Mouse (Mus musculus) lung, embryonic 14.5 days (tissue): ENCODE measurements around the gene Kalrn. TPM values are rescaled to one million over a fixed set of nuclear protein-coding genes. Genes with fewer than 3 reads are reported as not detected.
A peak's percentile ranks its signal among the peaks of the same experiment; 100 is the strongest.

Experiments used
- ATAC-seq: fragments of 200-750 bp; cut with Nextera tagmentation; 2 replicates; pipeline ENCODE4 v1.8.0; 2017; ENCODE audit warnings: mild to moderate bottlenecking, moderate TSS enrichment, moderate library complexity; ENCODE audit not compliant: insufficient read depth
- DNase-seq: peaks from one replicate; pipeline ENCODE4 v3.0.0-alpha.2; 2015
- H3K27ac ChIP-seq: fragments of 300-500 bp; sonication (generic); 2 replicates; pipeline ENCODE4 v1.5.1; 2014; ENCODE audit warnings: low read depth, mild to moderate bottlenecking, moderate library complexity
- H3K27me3 ChIP-seq: fragments of 300-500 bp; sonication (generic); 2 replicates; pipeline ENCODE4 v1.6.1; 2014; ENCODE audit warnings: low read length, control low read depth; ENCODE audit not compliant: insufficient read depth
- H3K36me3 ChIP-seq: fragments of 300-500 bp; sonication (generic); 2 replicates; pipeline ENCODE4 v1.6.1; 2014; ENCODE audit warnings: control low read depth; ENCODE audit not compliant: insufficient read depth
- H3K4me1 ChIP-seq: fragments of 300-500 bp; sonication (generic); 2 replicates; pipeline ENCODE4 v1.6.1; 2014; ENCODE audit warnings: antibody characterized with exemption, control low read depth; ENCODE audit not compliant: insufficient read depth
- H3K4me2 ChIP-seq: fragments of 300-500 bp; sonication (generic); 2 replicates; pipeline ENCODE4 v1.6.1; 2014; ENCODE audit warnings: mild to moderate bottlenecking
- H3K4me3 ChIP-seq: fragments of 300-500 bp; sonication (generic); 2 replicates; pipeline ENCODE4 v1.5.1; 2014; ENCODE audit warnings: low read depth, low read length
- H3K9ac ChIP-seq: fragments of 300-500 bp; sonication (generic); 2 replicates; pipeline ENCODE4 v1.6.1; 2014
- H3K9me3 ChIP-seq: fragments of 300-500 bp; sonication (generic); 2 replicates; pipeline ENCODE4 v1.6.1; 2016; ENCODE audit warnings: low read depth, low read length, control low read depth
- CTCF ChIP-seq: IDR thresholded peaks from 2 replicates; pipeline ENCODE4 v1.5.1; 2016; ENCODE audit warnings: antibody characterized with exemption, low read depth
- WGBS: fragments of 180-500 bp; shearing (Covaris S2); extraction: QIAGEN DNeasy Blood & Tissue Kit; methylation state at CpG from one replicate; pipeline ENCODE4 v1.1.7; 2014; 5-methylcytosine and 5-hydroxymethylcytosine counted together
- polyA plus RNA-seq: library from polyadenylated mRNA; unstranded; fragments of >200 nt; fragmentation: Nextera tagmentation; extraction: Ambion mirVana; gene quantifications from 2 replicates; pipeline ENCODE4 v1.2.1, GENCODE M21; 2014

Kalrn gene
- polyA plus RNA-seq, 1 experiment from 2014 or later = 15.0 TPM

DNA sequence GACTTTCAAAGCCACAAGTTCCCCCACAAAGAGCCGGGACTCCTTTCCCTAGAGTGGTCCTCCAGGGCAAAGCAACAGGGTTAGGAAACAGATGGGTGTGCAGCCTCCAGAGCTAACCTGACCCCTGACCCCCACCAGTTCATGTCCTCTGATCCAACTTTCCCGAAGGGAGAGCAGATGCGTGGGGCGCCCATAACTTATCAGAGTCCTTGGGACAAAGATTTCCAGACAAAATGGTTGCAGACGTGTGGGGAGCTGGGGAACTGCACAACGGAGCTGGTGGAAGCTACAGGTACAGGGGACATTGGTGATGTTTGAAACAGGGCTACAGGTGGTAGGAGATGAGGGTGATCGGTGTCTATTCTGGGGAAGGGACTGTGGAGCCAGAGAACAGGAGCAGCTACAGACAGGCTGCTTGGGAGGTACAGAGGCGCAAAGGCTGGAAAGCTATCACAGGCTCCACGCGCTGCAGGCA is 1.4 kb downstream of the Kalrn start:
- 1% methylated on average over 10 of the region's 10 CpGs for WGBS

DNA sequence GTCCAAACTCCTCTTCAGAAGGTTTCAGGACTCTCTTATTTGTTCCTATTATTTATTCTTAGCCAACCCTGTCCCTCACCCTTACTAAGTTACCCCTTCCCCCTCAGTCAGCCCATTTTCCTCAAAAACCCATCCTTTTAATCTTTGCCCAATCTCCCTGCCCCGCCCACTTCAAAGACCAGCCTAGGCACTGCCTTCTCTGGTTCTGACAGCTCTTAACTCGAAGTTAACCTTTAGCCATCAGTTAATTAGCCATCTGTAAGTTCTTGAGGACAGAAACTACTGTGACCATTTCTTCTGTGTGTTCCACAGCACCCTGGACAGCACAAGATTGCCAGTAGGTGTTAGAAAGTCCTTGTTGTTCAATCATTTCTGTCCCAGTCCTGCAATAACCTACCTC is 3.4 kb downstream of the Kalrn start:
- no peak for DNase-seq
- ATAC-seq = no peak
- 43% methylated on average over 2 of the region's 2 CpGs for WGBS

More for the DNA sequence above, 1.4 kb downstream of the Kalrn start:
- Histone ChIP-seq H3K27ac (0 out of 2 replicates have a peak overlapping the region, but pooled peaks have one; percentile 18), H3K4me3 (peak overlapping the region; percentile 80), H3K27me3 (no peaks in the 10 kb centered on the region), H3K9ac (peak overlapping the region; percentile 96), H3K4me2 (peak overlapping the region; percentile 93), H3K36me3 (no peaks in the 10 kb centered on the region), H3K9me3 (no peaks in the 10 kb centered on the region), H3K4me1 (peaks cover 10% of the 10 kb centered on the region)
- DNase-seq = peak; percentile 49
- peak; percentile 5; the same call in 1 of the 2 replicates for ATAC-seq
- peak; percentile 45 for TF ChIP-seq CTCF

DNA sequence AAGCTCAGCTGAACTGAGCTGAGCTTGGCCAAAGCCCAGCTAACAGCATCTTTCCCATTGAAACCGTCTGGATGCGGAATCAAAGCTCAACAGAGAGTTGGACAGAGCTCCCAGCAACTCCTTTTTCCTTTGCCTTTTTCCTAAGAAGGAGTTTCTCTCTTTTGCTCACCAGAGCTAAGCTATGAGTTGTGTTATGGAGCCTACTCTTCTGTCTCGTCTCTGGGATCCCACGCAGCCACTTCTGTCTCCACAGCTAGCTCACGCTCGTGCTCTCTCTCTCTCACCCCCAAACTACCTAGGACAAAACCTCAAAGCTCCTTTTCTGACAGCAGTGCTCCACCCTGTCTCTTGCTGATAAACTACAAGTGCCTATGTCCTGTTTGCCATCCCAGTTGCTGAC is 4.5 kb downstream of the Kalrn start:
- WGBS = 73% methylated on average over 6 of the region's 6 CpGs
- no peak for TF ChIP-seq CTCF
- Histone ChIP-seq H3K4me3 (no peak overlapping the region), H3K4me1 (peaks cover 10% of the 10 kb centered on the region), H3K27ac (no peak overlapping the region), H3K4me2 (no peak overlapping the region), H3K36me3 (no peaks in the 10 kb centered on the region), H3K9ac (no peak overlapping the region), H3K9me3 (no peaks in the 10 kb centered on the region), H3K27me3 (no peaks in the 10 kb centered on the region)
- ATAC-seq (no peak), DNase-seq (no peak)

More for the DNA sequence above, 3.4 kb downstream of the Kalrn start:
- H3K4me3 ChIP-seq = no peak overlapping the region
- H3K27ac ChIP-seq = no peak overlapping the region
- H3K4me1 ChIP-seq = peaks cover 10% of the 10 kb centered on the region
- H3K27me3 ChIP-seq = no peaks in the 10 kb centered on the region
- no peaks in the 10 kb centered on the region for H3K9me3 ChIP-seq
- no peak for TF ChIP-seq CTCF
- H3K9ac ChIP-seq = no peak overlapping the region
- no peaks in the 10 kb centered on the region for H3K36me3 ChIP-seq
- H3K4me2 ChIP-seq = no peak overlapping the region

DNA sequence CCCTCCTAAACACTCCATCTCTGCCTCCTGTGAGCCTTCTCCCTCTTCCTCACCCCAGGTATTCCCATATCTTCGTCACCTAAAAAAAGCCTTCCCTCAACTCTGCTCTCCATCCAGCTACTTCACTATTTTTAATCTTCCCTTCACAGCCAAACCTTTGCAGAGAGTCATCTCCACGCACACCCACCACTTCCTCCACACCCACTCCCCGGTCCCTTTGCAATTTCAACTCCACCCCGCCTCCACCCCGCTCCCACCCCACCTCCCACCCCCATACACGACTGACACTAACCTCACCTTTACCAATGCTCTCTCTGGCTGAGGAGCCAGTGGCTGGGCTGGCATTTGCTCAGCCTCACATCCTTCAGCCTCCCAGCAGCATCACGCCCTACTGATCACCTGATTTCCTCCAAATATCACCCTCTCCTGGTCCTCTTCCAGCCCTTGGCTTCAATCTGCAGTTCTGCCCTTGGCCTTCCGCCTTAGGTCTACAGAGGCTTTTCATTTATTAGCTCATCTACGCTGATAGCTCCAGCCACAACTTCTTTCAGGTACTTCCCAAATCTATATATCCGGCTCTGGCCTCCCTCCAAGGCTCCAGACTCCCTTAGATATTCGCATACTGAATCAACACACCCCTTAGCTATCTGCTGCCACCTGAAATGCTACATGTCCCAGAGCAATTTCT is 9.6 kb downstream of the Kalrn start:
- Histone ChIP-seq H3K9me3 (no peaks in the 10 kb centered on the region), H3K4me3 (no peak overlapping the region), H3K27ac (no peak overlapping the region), H3K36me3 (no peaks in the 10 kb centered on the region), H3K9ac (no peak overlapping the region), H3K4me1 (no peaks in the 10 kb centered on the region), H3K4me2 (no peak overlapping the region), H3K27me3 (no peaks in the 10 kb centered on the region)
- no peak for TF ChIP-seq CTCF
- ATAC-seq (no peak), DNase-seq (no peak)
- 70% methylated on average over 11 of the region's 11 CpGs for WGBS

DNA sequence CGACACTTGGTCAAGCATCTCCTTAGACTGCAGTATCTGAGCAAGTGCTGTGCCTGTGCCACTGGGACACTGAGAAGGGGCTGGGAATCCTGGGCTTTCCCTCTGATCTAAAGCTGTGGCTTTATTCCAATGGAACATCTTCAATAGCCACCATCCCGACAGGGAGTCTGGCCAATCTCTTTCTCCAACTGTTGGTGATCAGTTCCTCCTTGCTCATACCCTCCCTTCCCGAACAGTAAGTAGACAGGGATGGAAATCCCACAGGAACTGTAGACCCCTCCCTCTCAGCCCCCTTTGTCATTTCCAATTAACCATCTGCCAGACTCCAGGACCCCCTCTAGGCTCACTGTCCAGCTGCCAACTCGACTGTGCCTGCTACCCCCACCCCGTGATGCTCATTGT is 11.6 kb downstream of the Kalrn start:
- Histone ChIP-seq H3K9me3 (no peaks in the 10 kb centered on the region), H3K4me1 (peaks cover 6% of the 10 kb centered on the region; the same call in 1 of the 2 replicates), H3K9ac (no peak overlapping the region), H3K4me2 (no peak overlapping the region), H3K27me3 (no peaks in the 10 kb centered on the region), H3K4me3 (no peak overlapping the region), H3K36me3 (no peaks in the 10 kb centered on the region), H3K27ac (no peak overlapping the region)
- DNase-seq (no peak), ATAC-seq (no peak)
- no peak for TF ChIP-seq CTCF
- WGBS = 43% methylated on average over 5 of the region's 5 CpGs

DNA sequence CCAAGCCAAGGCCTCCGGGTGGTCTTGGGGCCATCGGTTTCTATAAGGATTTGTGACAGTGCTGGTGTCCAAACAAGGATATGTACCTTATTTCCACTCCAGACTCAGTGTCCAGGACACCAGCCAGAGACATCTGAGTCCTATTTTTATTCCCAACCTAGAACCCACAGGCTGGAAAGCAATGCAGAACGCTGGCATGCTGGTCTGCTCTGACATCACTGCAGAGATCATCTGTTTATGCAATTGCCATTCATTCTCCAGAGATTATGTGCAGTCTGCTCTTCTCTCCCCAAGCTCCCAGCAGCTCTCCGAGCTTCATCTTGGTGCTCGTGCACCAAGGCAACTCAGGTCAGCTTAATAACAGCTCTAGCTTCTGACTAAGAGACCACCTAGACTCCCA is 12.5 kb downstream of the Kalrn start:
- WGBS = 63% methylated on average over 5 of the region's 5 CpGs

DNA sequence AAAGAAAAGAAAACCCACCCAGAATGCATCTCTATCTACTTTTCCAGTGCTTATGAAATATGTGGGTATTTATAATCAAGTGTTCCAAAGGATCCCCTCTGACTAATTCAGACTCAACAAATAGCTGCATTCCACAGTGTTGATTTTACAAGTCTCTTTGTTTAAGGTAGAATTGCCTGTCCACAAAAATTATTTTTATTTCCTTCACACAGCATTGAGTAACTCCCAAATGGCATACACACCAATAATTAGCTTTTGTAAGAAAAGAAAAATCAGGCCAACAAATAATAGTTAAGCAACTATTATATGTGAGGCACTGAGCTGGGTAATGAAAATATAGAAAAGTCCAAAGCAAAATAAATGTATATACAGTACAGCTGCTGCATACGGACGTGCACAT is 12.9 kb downstream of the Kalrn start:
- Histone ChIP-seq H3K27ac (no peak overlapping the region), H3K4me3 (no peak overlapping the region), H3K4me2 (no peak overlapping the region), H3K4me1 (peaks cover 6% of the 10 kb centered on the region; the same call in 1 of the 2 replicates), H3K27me3 (no peaks in the 10 kb centered on the region), H3K36me3 (no peaks in the 10 kb centered on the region), H3K9ac (no peak overlapping the region), H3K9me3 (no peaks in the 10 kb centered on the region)
- no peak for ATAC-seq
- no peak for DNase-seq
- no peak for TF ChIP-seq CTCF
- WGBS = 67% methylated on average over 2 of the region's 2 CpGs

More for the DNA sequence above, 12.5 kb downstream of the Kalrn start:
- no peak for DNase-seq
- no peak overlapping the region for H3K9ac ChIP-seq
- H3K4me1 ChIP-seq = peaks cover 6% of the 10 kb centered on the region; the same call in 1 of the 2 replicates
- TF ChIP-seq CTCF = no peak
- no peaks in the 10 kb centered on the region for H3K36me3 ChIP-seq
- no peaks in the 10 kb centered on the region for H3K27me3 ChIP-seq
- ATAC-seq = no peak
- H3K4me3 ChIP-seq = no peak overlapping the region
- no peak overlapping the region for H3K27ac ChIP-seq
- H3K4me2 ChIP-seq = no peak overlapping the region
- no peaks in the 10 kb centered on the region for H3K9me3 ChIP-seq
